Mouse (Mus musculus): ENCODE results near the gene Chrm5.
"Not testable (repeated sequence)": the region's sequence is repeated elsewhere in the genome, so short reads cannot be mapped to it uniquely, and the experiment has no call there.

The Chrm5 gene

DNA sequence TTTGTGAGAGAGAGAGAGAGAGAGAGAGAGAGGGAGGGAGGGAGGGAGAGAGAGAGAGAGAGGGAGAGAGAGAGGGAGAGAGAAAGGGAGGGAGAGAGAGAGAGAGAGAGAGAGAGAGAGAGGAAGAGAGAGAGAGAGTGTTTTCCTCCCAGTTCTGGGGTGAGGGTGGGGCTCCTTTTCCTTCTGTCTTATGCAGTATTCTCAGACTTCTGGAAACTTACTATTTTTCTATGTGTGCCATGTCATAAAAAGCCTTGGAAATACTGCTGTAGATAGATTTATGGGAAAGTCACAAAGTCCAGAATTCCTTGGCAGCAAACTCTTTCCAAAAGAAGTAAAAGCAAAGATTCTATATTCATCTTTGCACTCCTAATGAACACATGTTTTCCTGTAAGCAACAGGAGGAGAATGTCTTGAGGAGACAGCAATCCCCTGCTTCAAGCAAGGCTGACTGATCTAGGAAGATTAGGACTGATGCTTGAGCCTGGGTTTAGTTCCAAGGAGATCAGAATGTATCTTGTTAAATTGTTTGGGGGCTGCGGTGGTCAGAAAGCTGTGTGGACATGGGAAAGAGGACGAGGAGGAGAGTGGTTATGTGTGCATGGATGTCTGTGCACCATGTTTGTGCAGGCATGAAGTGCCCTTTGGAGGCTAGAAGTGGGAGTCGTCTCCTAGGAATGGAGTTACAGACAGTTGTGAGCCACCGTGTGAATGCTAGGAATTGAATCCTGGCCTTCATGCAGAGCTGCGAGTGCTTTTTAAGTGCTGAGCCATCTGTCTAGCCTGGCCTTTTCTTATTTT, 2.2 kb upstream of the Chrm5 start:
- DNase-seq (ENCODE audit: low spot score in 2 of 2) = no peak

DNA sequence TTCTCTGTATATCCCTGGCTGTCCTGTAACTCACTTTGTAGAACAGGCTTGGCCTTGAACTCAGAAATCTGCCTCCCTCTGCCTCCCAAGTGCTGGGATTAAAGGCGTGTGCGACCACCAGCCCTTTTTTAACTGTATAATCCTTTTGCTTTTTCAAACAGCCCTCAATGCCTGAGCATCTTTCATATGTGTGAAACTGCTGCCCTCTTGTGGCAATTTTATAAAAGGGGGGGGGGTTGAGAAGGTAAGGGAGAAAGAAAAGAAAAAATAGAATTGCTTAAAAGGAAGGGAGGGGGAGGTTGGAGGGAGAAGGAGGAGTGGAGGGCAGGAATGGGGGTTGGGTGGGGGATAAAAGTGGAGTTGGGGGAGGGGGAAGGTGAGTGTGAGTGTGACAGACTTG, 995 bp upstream of the Chrm5 start:
- peak in 1 of 2 experiments; percentile 18 for DNase-seq (ENCODE audit: low spot score in 2 of 2)

DNA sequence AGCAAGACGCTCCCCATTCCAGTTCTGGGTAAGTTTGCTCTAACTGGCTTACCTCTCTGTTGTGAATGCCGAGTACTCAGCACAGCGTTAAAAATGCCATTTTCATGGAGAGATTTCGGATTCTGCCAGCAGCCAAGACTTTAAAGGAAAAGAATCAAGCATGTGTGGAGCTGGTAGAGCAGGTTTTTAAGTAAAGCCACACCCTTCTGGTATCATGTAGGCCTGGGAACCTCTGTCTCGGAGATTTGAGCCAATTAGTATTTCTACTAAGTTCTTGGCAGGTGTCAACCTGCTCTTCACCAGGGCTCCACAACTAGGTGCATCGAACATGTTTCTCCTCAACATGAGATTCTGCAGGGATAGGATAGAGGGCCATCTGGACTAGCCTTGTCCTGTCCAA, 4.0 kb downstream of the Chrm5 start:
- no peak for DNase-seq (ENCODE audit: low spot score in 2 of 2)

DNA sequence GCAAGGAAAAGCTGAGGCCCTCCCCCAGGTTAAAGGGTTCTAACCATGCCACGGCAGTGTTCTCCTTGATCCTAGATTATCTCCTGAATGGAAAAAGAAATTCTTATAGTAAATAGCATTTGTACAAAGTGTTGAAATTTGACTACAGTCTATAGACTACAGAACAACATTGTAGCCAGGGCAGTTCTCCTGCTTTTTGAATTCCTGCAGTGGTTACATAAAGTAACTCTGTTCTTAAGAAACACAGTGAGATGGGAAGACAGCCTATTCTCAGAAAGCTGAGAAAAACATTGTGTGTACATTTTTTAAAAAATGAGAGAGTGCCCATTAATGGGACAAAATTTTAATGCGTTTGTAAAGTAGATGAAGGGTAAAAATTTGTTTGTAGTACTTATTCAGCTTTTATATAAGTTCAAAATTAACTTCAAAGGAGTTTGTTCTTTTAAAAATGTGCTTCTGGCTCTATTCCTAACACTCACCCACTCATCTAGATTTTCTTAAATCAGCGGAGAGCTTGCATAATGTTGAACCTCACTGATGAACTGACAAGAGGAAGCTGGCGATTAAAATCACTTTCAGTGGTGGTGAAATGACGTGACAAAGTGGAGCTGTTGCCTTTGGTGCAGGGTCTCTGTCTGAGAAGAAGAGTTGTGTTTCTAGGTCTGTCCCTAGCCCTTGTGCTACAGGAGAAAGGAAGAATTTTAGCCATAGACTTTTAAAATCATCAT, 5.4 kb downstream of the Chrm5 start:
- DNase-seq (ENCODE audit: low spot score in 2 of 2) = no peak

DNA sequence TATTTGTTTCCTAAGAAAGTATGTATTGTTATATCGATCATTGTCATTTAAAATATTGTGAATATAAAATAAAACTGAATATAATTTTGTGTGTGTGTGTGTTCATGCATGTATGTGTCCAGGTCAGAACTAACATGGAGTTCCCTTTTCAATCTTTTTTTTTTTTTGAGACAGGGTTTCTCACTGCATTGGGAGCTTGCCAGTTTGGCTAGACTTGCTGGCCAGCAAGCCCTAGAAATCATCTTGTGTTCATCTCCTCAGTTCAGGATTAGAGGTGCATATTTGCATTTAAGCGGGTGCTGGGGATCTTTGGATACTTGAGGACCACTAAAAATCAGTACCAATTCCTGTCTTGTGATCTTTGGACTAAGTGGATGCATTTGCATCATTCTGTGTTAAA, 8.5 kb downstream of the Chrm5 start:
- no peak for DNase-seq (ENCODE audit: low spot score in 2 of 2)

DNA sequence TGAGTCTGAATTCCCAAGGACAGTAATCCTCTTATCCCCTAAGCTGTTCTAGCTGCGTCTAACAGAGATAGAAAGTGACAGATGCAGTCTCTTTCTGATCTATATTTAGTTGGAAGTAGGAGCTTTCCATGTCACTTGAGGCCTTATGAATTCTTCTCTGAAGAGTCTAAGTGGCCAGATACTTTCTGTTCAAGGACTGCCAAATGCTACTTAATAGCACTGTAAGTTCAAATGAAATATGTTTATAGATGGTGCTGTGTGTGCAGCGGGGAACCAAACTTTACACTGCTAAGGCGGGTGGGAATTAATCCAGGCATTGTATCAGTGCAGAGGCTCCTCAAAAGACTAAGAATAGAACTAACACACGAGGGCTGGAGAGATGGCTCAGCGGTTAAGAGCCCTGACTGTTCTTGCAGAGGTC, 9.6 kb downstream of the Chrm5 start:
- no peak for DNase-seq (ENCODE audit: low spot score in 2 of 2)

DNA sequence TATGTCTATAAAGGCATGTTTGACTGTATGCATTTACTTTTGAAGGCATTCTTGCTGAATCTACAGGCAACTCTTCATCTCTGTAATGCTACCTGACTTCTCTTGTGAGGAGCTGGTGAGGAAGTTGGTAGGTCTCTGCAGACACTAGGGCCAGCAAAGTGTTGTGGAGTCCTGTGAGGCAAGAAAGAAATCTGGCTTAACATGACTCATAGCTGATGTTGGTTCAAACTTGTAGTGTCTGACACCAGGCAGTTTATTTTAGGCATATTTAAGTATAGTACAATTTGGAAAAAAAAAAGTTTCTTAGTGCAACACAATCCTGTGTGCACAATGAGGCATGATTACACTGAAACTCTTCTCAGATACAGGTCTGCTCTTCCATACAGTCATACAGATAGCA, 11.0 kb downstream of the Chrm5 start:
- DNase-seq (ENCODE audit: low spot score in 2 of 2) = no peak

DNA sequence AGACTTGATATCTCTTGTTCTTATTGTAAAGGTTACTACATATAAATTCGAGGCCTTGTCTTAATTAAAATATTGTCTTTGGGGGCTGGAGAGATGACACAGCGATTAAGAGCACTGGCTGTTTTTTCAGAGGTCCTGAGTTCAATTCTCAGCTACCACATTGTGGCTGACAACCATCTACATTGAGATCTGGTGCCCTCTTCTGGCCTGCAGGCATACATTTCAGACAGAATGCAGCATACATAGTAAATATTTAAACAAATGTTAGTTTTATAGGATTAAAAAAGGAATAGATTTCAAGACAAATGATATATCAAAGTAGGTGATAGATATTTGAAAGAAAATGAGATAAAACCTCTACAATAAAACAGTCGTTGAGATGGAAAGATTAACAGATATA, 20.0 kb downstream of the Chrm5 start:
- DNase-seq (ENCODE audit: low spot score in 2 of 2) = no peak

DNA sequence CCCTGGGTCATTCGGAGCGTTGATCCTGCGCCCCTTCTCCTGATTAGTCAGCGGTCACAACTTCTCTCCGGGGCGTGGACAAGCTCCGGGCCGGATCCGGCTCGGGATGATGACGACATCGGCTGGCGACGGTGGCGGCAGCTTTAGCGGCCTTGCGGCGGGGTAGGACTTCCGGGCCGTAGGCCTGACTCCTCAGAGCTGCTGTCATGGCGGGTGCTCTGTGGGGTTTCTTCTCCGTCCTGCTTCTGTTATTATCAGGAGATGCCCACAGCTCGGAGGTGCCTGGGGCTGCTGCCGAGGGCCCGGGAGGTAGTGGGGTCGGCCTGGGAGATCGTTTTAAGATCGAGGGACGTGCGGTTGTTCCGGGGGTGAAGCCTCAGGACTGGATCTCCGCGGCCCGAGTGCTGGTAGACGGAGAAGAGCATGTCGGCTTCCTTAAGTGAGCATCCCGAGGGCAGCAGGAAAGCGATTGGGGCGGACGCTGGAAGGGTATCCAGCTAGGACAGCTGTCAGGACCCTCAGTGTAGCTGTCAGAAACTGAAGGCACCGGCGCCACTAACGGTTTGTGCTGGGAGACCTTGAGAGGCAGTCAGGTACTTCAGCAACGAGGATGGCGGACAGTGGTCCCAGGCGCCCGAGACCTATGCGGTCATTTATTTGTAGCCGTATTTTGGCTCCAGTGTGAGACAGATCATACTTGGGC, 25.6 kb downstream of the Chrm5 start, which contains the start of gene Emc7:
Emc7 (plus strand) TSS at position 136 of the 703 bp plus-strand sequence.
- peak; percentile 97 to 99 for DNase-seq (ENCODE audit: low spot score in 2 of 2)

DNA sequence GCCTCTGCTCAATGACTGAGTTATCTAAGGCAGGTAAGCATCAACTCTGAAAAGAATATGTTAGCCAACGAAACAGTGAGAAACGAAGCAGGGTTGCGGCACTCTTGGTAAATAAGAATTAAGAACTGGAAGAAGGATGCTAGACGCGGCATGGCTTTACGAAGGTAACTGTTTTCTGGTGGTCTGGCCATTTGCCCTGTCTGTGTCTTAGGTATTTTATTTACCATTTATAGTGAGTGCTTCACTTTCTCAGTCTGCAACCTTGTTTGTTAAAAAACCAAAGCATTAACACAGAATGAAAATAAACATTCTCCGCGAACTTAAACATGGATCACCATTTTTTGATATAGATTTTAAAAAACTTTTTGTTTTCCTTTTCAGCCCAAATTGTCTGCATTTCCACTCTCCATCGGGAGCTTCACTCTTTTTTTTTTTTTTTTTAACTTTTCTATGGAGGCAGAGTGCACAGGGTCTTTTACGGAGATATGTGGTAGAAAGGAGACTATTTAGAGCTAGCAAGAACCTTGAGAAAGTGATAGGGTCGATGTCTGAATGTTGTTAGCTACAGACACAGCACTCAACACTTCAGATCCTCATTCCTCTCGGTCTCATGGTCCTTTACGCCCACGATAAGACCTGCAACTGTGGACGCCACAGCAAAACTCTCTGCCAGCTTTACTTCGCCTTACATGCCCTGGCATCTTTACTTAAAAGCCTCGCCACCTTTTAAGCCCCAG, 26.3 kb downstream of the Chrm5 start:
- no peak for DNase-seq (ENCODE audit: low spot score in 2 of 2)

DNA sequence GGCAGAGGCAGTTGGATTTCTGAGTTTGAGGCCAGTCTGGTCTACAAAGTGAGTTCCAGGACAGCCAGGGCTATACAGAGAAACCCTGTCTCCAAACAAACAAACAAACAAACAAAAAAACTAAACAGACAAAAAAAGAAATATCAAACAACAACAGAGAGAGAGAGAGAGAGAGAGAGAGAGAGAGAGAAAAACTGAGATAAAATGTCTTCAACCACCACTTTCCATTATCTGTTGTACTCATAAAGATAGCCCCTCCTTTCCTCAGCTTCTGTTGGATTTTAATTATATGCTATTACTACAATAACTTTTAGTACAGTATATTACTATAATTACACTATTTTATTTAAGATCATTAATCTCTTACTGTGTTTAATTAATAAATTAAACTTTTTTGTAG, 28.1 kb downstream of the Chrm5 start:
- DNase-seq (ENCODE audit: low spot score in 2 of 2) = not testable (repeated sequence)

DNA sequence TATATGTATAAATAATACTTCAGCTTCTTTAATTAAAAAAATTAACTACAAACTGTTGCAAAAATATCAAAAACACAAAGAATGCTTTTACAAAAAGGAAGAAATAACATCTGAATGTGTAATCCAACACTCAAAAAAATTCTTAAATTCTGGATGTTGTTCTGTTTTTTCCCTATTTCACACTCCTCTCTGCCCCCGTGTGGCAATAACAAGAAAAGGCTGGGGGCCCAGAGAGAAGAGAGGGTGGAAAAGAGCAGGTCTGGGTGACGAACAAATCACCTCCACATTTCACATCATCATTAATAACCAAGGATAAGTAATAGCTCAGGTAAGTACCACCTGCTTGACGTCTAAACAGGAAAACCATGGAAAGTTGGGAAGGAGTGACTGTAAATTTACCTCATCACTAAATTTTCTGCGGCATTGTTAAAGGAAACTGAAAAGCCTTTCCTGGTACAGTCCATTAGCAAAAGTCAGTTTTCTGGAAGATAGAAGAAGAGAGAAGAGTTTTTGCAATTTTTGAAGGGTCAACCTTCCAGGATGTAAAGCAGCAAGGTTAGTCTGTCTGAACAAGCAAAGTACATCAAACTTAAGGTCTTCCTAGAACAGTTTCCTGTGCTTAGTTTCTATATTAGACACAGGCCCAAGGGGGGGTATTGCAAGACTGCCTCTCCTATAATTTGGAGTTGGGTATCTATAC, 30.8 kb downstream of the Chrm5 start:
- DNase-seq (ENCODE audit: low spot score in 2 of 2) = peak in 1 of 2 experiments; percentile 49

DNA sequence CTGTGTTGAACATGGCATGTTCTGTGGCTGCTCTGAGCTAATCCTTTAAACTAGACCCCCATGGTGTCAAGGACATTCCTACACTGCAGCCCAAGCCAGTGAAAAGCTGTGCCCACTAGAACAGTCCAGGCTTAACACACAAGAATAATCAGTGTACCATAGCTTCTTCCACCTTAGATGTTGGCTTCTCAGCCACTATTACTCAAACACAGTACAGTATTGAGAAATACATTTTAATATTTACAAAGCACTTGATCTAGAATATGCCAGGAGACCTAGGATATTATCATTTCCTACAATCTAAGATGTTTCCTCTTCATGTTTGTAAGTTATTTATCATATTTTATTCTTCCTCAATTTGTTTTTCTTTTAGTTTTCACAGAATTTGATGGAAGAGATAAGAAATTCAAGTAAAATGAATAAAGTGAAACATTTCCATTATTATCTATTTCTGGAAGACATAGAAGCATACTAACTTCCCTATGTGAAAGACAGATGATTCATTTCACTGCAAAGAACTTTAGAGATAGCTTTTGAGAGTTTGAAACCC, 32.0 kb downstream of the Chrm5 start:
- no peak for DNase-seq (ENCODE audit: low spot score in 2 of 2)

DNA sequence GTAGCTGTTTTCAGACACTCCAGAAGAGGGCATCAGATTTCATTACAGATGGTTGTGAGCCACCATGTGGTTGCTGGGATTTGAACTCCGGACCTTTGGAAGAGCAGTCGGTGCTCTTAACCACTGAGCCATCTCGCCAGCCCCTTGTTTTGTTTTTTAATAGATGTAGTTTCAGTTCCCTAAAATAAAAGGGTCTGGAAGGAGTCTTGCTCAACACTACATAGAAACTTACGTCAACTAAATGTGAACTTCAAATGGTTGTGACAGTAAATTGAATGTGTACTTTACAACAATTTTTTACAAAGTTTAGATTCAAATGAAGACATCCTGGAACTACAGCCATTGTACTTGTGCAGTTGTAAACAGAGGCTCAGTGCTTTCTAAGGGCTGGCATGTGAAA, 32.5 kb downstream of the Chrm5 start:
- not testable (repeated sequence) for DNase-seq (ENCODE audit: low spot score in 2 of 2)

DNA sequence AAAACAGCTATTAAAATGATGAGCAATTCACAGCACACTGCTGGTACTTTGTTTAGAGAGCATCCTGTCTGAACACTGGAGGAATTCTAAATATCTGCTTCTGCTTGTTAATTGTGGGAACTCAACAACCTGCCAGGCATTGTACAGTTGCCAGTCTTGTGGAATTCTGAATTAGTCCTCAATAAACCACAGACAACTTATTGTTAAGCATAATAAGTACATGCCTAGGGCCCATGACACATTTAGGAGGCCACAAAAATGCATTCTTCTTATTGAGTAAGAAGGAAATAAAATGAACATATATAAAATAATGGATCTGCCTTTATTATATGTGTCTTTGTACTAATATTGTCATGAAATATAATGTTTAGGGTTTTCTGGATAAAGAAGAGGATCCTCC, 35.1 kb downstream of the Chrm5 start:
- DNase-seq (ENCODE audit: low spot score in 2 of 2) = no peak

DNA sequence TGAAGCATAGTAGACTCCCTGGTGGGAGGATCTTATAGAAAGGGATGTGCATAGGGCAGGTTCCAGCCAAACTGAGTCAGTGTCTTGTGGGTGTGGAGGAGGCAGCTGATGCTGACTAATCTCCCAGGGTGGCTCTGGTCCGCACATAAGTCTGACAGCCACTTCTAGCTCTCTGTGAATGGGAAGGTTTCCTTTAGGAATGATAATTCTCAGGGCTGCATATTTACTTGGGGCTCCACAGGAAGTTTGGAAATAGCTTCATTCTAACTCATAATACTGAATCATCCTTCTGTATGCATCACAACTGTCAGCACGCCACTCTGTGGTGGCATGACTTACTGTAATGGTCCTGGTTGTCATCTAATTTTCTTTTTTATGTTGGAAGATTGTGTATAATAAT, 37.1 kb downstream of the Chrm5 start:
- no peak for DNase-seq (ENCODE audit: low spot score in 2 of 2)

DNA sequence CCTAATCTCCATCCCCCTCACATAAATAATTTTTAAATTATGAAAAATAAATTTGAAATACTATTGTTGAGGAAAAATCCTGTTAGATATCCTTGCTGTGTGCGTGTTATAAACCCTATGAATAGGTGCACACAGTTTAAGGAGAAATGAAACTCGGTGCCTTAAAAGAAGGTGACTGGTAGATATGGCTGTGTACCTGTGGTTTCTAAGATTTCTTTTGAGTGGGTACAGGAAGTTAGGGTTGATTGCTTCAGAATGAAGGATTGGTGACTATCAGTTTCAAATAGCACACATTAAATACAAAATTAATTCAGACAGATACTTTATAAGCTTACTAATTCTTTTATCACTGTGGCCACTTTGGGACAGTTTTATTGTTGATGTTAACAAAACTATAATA, 43.0 kb downstream of the Chrm5 start:
- DNase-seq (ENCODE audit: low spot score in 2 of 2) = no peak

DNA sequence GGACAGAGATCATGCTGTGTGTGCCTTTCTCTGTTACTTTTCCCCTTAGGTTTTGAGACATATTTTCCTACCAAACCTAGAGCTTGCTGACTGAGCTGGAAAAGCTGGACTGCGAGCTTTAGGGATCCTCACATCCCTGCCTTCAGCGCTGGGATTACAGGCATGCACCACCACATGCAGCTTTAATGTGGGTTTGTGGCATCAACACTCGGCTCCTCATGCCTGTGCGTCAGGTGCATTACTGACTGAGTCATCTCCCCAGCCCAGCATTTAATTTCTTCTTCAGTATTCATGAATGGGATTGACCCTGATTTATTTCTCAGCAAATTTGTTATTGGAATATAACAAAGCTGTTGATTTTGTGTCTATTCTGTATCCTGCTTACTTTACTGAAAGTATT, 44.3 kb downstream of the Chrm5 start:
- no peak for DNase-seq (ENCODE audit: low spot score in 2 of 2)

DNA sequence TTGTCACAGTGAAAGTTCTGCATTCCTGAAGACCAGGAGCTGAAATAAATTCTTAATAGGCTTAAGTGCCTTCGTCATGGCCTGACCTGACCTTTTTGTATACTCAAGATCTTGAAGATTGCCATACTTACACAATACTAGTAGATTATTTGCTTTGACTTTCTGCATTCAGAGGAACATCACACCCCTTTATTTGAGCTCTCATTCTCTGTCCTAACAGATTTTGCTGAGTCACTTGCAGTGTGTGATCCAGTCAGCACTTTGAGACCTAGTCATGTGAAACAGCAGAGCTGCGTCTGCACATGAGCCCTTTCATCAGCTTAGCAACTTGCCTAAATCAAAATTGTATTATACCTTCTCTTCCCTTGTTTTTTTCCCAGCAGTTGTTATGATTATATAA, 47.2 kb downstream of the Chrm5 start:
- no peak for DNase-seq (ENCODE audit: low spot score in 2 of 2)

DNA sequence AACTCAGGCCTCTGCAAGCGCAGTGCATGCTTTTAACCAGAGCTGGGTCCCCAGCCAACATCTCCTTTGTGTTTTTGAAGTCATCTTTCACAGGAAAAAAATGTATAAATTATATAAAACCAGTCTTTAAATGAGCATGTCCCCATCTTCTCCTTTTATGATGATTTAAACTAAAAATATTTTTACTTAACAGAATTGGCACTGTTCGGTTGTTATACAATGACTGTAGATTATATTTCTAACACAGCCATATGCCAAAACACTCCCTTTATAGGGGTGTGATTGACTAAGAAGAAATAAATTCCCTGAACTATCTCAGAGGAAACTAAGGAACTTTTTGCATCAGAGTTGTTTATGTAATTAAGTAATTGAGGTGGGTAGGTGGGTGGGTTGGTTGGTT, 48.0 kb downstream of the Chrm5 start:
- DNase-seq (ENCODE audit: low spot score in 2 of 2) = no peak

DNA sequence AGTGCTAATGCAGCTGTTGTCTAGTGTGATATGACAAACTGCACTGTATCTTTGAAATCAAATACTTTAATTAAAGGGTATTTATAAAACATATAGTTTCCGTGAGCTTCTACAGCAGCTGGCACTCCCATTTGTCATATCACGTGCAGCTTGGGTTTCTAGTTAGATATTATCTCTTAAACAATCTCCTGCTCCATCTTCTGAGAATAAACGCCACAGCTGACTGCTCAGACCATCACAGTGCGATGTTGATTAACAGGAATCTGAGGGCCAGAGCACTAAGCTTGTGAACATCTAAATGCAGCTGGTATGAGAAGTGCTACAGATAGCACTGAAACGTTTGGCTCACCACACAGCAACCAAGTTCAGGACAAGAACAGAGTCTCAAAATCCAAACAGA, 50.2 kb downstream of the Chrm5 start:
- DNase-seq (ENCODE audit: low spot score in 2 of 2) = no peak

Measured in spleen, postnatal 10 days (tissue).